Mouse (Mus musculus) ES-E14 (cell line): ENCODE results near the gene Pcp4.

ENCODE experiments used
- CHD2 ChIP-seq: IDR thresholded peaks from 2 replicates; pipeline ENCODE4 v1.6.1; 2014; ENCODE audit warnings: mild to moderate bottlenecking, low read depth, low read length, inconsistent platforms
- MAFK ChIP-seq: IDR thresholded peaks from 2 replicates; pipeline ENCODE4 v1.6.1; 2014; ENCODE audit warnings: mild to moderate bottlenecking, low read depth, low read length, inconsistent platforms; ENCODE audit not compliant: insufficient read depth

GRCm38 (mm10) chr16:96438946-96439345 lies 28.5 kb upstream of the Pcp4 start:
- no peak for TF ChIP-seq MAFK
- TF ChIP-seq CHD2, result no peak
